Mouse (Mus musculus): ENCODE measurements around the gene Pik3r1. TPM values are rescaled to one million over a fixed set of nuclear protein-coding genes. Genes with fewer than 3 reads are reported as not detected.

Pik3r1 gene
- polyA plus RNA-seq, 1 experiment from 2014 or later, result 53.0 TPM

- no peak overlapping the region for H3K4me3 ChIP-seq (replicated peaks; ENCODE audit: low read length)
- no peak for ATAC-seq (ENCODE audit: insufficient read depth, low FRiP score)
- peaks cover 7% of the 10 kb centered on the region for H3K36me3 ChIP-seq (ENCODE audit: control insufficient read depth, insufficient read depth, low read length)
- H3K4me2 ChIP-seq (ENCODE audit: low read depth, low read length), result no peak overlapping the region
- H3K27me3 ChIP-seq (ENCODE audit: control insufficient read depth, insufficient read depth, low read length), result no peaks in the 10 kb centered on the region
- H3K4me1 ChIP-seq (ENCODE audit: control insufficient read depth, insufficient read depth, low read length), result no peaks in the 10 kb centered on the region
- H3K27ac ChIP-seq (ENCODE audit: low read length), result no peak overlapping the region
- no peaks in the 10 kb centered on the region for H3K9me3 ChIP-seq (replicated peaks; ENCODE audit: control insufficient read depth, low read length)
- H3K9ac ChIP-seq (ENCODE audit: low read length), result no peak overlapping the region
- 81% methylated on average over 4 of the region's 4 CpGs for WGBS
Observed at GRCm38 (mm10) chr13:101678036-101678435, 90.0 kb downstream of the Pik3r1 start.

GRCm38 (mm10) chr13:101673876-101674275, 94.1 kb downstream of the Pik3r1 start:
- H3K9me3 ChIP-seq (replicated peaks; ENCODE audit: control insufficient read depth, low read length), result no peaks in the 10 kb centered on the region
- H3K27me3 ChIP-seq (ENCODE audit: control insufficient read depth, insufficient read depth, low read length), result no peaks in the 10 kb centered on the region
- ATAC-seq (ENCODE audit: insufficient read depth, low FRiP score), result no peak
- WGBS, result 75% methylated on average over 3 of the region's 3 CpGs
- H3K36me3 ChIP-seq (ENCODE audit: control insufficient read depth, insufficient read depth, low read length), result no peaks in the 10 kb centered on the region
- no peak overlapping the region for H3K9ac ChIP-seq (ENCODE audit: low read length)
- no peak overlapping the region for H3K27ac ChIP-seq (ENCODE audit: low read length)
- no peaks in the 10 kb centered on the region for H3K4me1 ChIP-seq (ENCODE audit: control insufficient read depth, insufficient read depth, low read length)
- no peak overlapping the region for H3K4me3 ChIP-seq (replicated peaks; ENCODE audit: low read length)
- no peak overlapping the region for H3K4me2 ChIP-seq (ENCODE audit: low read depth, low read length)

DNA sequence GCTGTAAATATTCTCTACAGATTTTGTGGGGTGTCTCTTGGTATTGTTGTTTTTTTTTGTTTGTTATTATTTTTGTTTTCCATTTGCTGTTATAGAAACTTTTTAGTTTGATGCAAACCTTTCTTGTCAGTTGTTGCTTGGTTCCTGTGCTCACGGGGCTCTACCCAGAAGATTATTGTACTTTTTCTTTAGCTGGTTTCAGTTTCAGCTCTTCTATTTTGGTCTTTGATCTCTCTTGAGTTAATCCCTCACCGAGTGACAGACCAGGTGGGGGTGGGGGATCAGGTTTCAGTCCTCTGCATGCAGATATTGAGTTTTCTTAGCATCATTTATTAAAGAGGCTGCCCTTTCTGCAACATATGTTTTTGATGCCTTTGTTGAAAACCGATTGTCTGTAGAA, 99.2 kb downstream of the Pik3r1 start:
- no peak overlapping the region for H3K27ac ChIP-seq (ENCODE audit: low read length)
- ATAC-seq (ENCODE audit: insufficient read depth, low FRiP score), result no peak
- no peaks in the 10 kb centered on the region for H3K9me3 ChIP-seq (replicated peaks; ENCODE audit: control insufficient read depth, low read length)
- H3K36me3 ChIP-seq (ENCODE audit: control insufficient read depth, insufficient read depth, low read length), result no peaks in the 10 kb centered on the region
- H3K4me2 ChIP-seq (ENCODE audit: low read depth, low read length), result no peak overlapping the region
- WGBS, result 21% methylated on average over 3 of the region's 3 CpGs
- no peaks in the 10 kb centered on the region for H3K4me1 ChIP-seq (ENCODE audit: control insufficient read depth, insufficient read depth, low read length)
- no peak overlapping the region for H3K4me3 ChIP-seq (replicated peaks; ENCODE audit: low read length)
- no peak overlapping the region for H3K9ac ChIP-seq (ENCODE audit: low read length)
- no peaks in the 10 kb centered on the region for H3K27me3 ChIP-seq (ENCODE audit: control insufficient read depth, insufficient read depth, low read length)

DNA sequence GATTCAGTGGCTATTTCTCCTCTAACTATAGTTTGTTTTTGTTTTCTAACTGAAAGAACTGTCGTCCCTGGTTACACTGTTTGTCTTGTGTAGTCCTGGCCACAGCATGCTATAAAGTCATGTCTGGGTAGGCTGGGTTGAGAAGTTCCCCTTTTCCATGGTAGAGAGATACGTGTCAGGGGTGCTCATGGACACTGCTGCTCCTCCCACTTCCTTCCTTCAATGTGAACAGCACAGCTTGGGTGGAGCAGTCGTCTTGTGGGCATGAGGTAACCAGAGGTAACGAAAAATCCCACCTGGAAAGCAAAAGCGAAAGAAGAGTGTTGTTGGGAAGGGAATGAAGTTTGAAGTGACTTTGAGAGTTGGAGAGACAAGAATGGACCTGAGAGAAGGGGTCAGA, 104.0 kb downstream of the Pik3r1 start:
- ATAC-seq (ENCODE audit: insufficient read depth, low FRiP score), result no peak
- H3K4me3 ChIP-seq (replicated peaks; ENCODE audit: low read length), result no peak overlapping the region
- no peak overlapping the region for H3K9ac ChIP-seq (ENCODE audit: low read length)
- no peaks in the 10 kb centered on the region for H3K36me3 ChIP-seq (ENCODE audit: control insufficient read depth, insufficient read depth, low read length)
- no peak overlapping the region for H3K27ac ChIP-seq (ENCODE audit: low read length)
- 71% methylated on average over 5 of the region's 5 CpGs for WGBS
- H3K4me2 ChIP-seq (ENCODE audit: low read depth, low read length), result no peak overlapping the region
- H3K4me1 ChIP-seq (ENCODE audit: control insufficient read depth, insufficient read depth, low read length), result peaks cover 5% of the 10 kb centered on the region; the same call in 1 of the 2 replicates
- no peaks in the 10 kb centered on the region for H3K27me3 ChIP-seq (ENCODE audit: control insufficient read depth, insufficient read depth, low read length)
- H3K9me3 ChIP-seq (replicated peaks; ENCODE audit: control insufficient read depth, low read length), result no peaks in the 10 kb centered on the region

DNA sequence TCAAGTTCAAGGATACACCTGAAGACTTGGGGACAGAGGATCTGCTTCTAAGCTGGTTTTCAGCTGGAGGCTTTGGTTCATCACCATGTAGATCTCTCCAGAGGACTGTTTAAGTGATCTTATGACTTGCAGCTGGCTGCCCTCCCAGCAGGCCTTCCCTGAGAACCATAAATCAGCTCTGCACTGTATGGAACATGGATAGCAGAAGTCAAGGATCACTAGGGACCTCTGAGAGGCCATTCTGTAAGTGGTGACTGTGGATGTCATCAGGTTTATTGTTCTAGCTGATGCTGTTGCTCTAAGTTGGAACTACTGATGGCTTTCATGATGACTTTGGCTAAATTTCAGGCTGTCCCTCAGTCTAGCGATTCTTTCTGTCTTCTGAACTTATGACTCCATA, 105.1 kb downstream of the Pik3r1 start:
- Histone ChIP-seq H3K4me3 (replicated peaks; ENCODE audit: low read length) (no peak overlapping the region), H3K4me2 (ENCODE audit: low read depth, low read length) (no peak overlapping the region), H3K27me3 (ENCODE audit: control insufficient read depth, insufficient read depth, low read length) (no peaks in the 10 kb centered on the region), H3K27ac (ENCODE audit: low read length) (no peak overlapping the region), H3K4me1 (ENCODE audit: control insufficient read depth, insufficient read depth, low read length) (peaks cover 5% of the 10 kb centered on the region; the same call in 1 of the 2 replicates), H3K36me3 (ENCODE audit: control insufficient read depth, insufficient read depth, low read length) (no peaks in the 10 kb centered on the region), H3K9me3 (replicated peaks; ENCODE audit: control insufficient read depth, low read length) (no peaks in the 10 kb centered on the region), H3K9ac (ENCODE audit: low read length) (no peak overlapping the region)
- WGBS, result 74% methylated on average over 1 of the region's 1 CpGs
- ATAC-seq (ENCODE audit: insufficient read depth, low FRiP score), result no peak

DNA sequence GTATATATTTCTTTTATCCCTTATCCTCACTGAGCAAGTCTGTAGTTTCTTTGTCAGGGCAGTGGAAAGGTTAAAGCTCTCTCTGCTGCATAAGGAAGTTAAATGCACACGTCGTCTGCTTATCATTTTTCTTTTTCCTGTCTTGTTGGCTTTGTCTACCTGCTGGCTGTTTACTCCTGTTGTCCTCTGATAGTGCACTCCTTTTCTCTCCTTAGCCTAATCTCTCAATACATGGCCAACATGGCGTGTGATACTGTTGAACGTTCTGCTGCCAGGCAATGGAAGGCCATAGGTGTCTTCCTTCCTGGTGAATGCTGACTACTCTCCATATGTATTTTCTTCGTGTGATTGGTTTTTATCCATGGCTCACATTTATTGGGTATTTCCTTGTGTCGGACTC, 106.5 kb downstream of the Pik3r1 start:
- no peaks in the 10 kb centered on the region for H3K9me3 ChIP-seq (replicated peaks; ENCODE audit: control insufficient read depth, low read length)
- no peak overlapping the region for H3K4me2 ChIP-seq (ENCODE audit: low read depth, low read length)
- no peak overlapping the region for H3K4me3 ChIP-seq (replicated peaks; ENCODE audit: low read length)
- H3K27ac ChIP-seq (ENCODE audit: low read length), result no peak overlapping the region
- no peaks in the 10 kb centered on the region for H3K36me3 ChIP-seq (ENCODE audit: control insufficient read depth, insufficient read depth, low read length)
- WGBS, result 75% methylated on average over 6 of the region's 6 CpGs
- H3K4me1 ChIP-seq (ENCODE audit: control insufficient read depth, insufficient read depth, low read length), result peaks cover 7% of the 10 kb centered on the region; the same call in 1 of the 2 replicates
- ATAC-seq (ENCODE audit: insufficient read depth, low FRiP score), result no peak
- H3K27me3 ChIP-seq (ENCODE audit: control insufficient read depth, insufficient read depth, low read length), result no peaks in the 10 kb centered on the region
- no peak overlapping the region for H3K9ac ChIP-seq (ENCODE audit: low read length)

DNA sequence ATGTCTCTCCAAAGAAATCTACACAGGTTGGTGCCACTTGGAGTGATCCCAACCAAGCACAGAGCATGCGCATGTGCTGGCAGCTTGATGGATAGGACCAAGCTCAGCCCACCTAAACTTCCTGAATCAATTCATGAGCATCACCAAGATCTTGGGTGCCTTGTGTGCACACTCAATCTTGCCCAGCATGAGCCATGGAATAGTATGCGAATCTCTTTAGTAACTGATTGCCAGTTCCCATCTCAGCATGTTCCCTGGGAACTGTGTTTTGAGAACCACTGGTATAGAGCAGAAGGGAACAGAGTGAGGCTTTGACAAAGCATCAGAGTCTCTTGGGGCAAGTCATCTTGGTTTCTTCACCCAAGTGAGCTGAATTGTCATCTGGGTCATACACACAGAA, 107.8 kb downstream of the Pik3r1 start:
- H3K36me3 ChIP-seq (ENCODE audit: control insufficient read depth, insufficient read depth, low read length), result no peaks in the 10 kb centered on the region
- H3K4me3 ChIP-seq (replicated peaks; ENCODE audit: low read length), result no peak overlapping the region
- no peaks in the 10 kb centered on the region for H3K27me3 ChIP-seq (ENCODE audit: control insufficient read depth, insufficient read depth, low read length)
- peaks cover 8% of the 10 kb centered on the region; the same call in 1 of the 2 replicates for H3K4me1 ChIP-seq (ENCODE audit: control insufficient read depth, insufficient read depth, low read length)
- no peak overlapping the region for H3K4me2 ChIP-seq (ENCODE audit: low read depth, low read length)
- no peak overlapping the region for H3K27ac ChIP-seq (ENCODE audit: low read length)
- no peak overlapping the region for H3K9ac ChIP-seq (ENCODE audit: low read length)
- no peaks in the 10 kb centered on the region for H3K9me3 ChIP-seq (replicated peaks; ENCODE audit: control insufficient read depth, low read length)
- WGBS, result 85% methylated on average over 2 of the region's 2 CpGs
- ATAC-seq (ENCODE audit: insufficient read depth, low FRiP score), result no peak

GRCm38 (mm10) chr13:101652131-101652530, 115.9 kb downstream of the Pik3r1 start:
- Histone ChIP-seq H3K36me3 (ENCODE audit: control insufficient read depth, insufficient read depth, low read length) (no peaks in the 10 kb centered on the region), H3K4me3 (replicated peaks; ENCODE audit: low read length) (no peak overlapping the region), H3K9ac (ENCODE audit: low read length) (no peak overlapping the region), H3K4me1 (ENCODE audit: control insufficient read depth, insufficient read depth, low read length) (0 out of 2 replicates have a peak, but pooled peaks cover 2% of the 10 kb centered on the region), H3K4me2 (ENCODE audit: low read depth, low read length) (no peak overlapping the region), H3K9me3 (replicated peaks; ENCODE audit: control insufficient read depth, low read length) (no peaks in the 10 kb centered on the region), H3K27ac (ENCODE audit: low read length) (no peak overlapping the region), H3K27me3 (ENCODE audit: control insufficient read depth, insufficient read depth, low read length) (no peaks in the 10 kb centered on the region)
- WGBS, result 94% methylated on average over 2 of the region's 2 CpGs
- ATAC-seq (ENCODE audit: insufficient read depth, low FRiP score), result no peak

GRCm38 (mm10) chr13:101641632-101642031, 126.4 kb downstream of the Pik3r1 start:
- no peak for ATAC-seq (ENCODE audit: insufficient read depth, low FRiP score)
- 62% methylated on average over 2 of the region's 2 CpGs for WGBS
- Histone ChIP-seq H3K9me3 (replicated peaks; ENCODE audit: control insufficient read depth, low read length) (no peaks in the 10 kb centered on the region), H3K9ac (ENCODE audit: low read length) (no peak overlapping the region), H3K27ac (ENCODE audit: low read length) (no peak overlapping the region), H3K4me2 (ENCODE audit: low read depth, low read length) (no peak overlapping the region), H3K27me3 (ENCODE audit: control insufficient read depth, insufficient read depth, low read length) (no peaks in the 10 kb centered on the region), H3K4me1 (ENCODE audit: control insufficient read depth, insufficient read depth, low read length) (no peaks in the 10 kb centered on the region), H3K36me3 (ENCODE audit: control insufficient read depth, insufficient read depth, low read length) (no peaks in the 10 kb centered on the region), H3K4me3 (replicated peaks; ENCODE audit: low read length) (no peak overlapping the region)

GRCm38 (mm10) chr13:101635837-101636236, 132.2 kb downstream of the Pik3r1 start:
- 32% methylated on average over 1 of the region's 1 CpGs for WGBS
- no peak overlapping the region for H3K27ac ChIP-seq (ENCODE audit: low read length)
- no peaks in the 10 kb centered on the region for H3K27me3 ChIP-seq (ENCODE audit: control insufficient read depth, insufficient read depth, low read length)
- no peak overlapping the region for H3K4me3 ChIP-seq (replicated peaks; ENCODE audit: low read length)
- no peaks in the 10 kb centered on the region for H3K36me3 ChIP-seq (ENCODE audit: control insufficient read depth, insufficient read depth, low read length)
- no peaks in the 10 kb centered on the region for H3K4me1 ChIP-seq (ENCODE audit: control insufficient read depth, insufficient read depth, low read length)
- no peaks in the 10 kb centered on the region for H3K9me3 ChIP-seq (replicated peaks; ENCODE audit: control insufficient read depth, low read length)
- H3K4me2 ChIP-seq (ENCODE audit: low read depth, low read length), result no peak overlapping the region
- no peak overlapping the region for H3K9ac ChIP-seq (ENCODE audit: low read length)
- no peak for ATAC-seq (ENCODE audit: insufficient read depth, low FRiP score)

Data from stomach, embryonic 16.5 days (tissue).